Mouse (Mus musculus) limb, embryonic 15.5 days (tissue): Measurements from ENCODE around the gene Ap5b1. TPM values are rescaled to one million over a fixed set of nuclear protein-coding genes. Genes with fewer than 3 reads are reported as not detected.

Source experiments
- ATAC-seq: fragments of 200-750 bp; cut with Nextera tagmentation; 2 replicates; pipeline ENCODE4 v1.8.0; 2017; ENCODE audit warnings: low read depth, moderate TSS enrichment; ENCODE audit not compliant: insufficient number of reproducible peaks, low FRiP score, low TSS enrichment
- H3K27ac ChIP-seq: fragments of 300-500 bp; sonication (generic); 2 replicates; pipeline ENCODE4 v1.5.1; 2015; ENCODE audit warnings: moderate library complexity, mild to moderate bottlenecking, inconsistent platforms
- H3K27me3 ChIP-seq: fragments of 300-500 bp; sonication (generic); 2 replicates; pipeline ENCODE4 v1.6.1; 2015; ENCODE audit warnings: inconsistent platforms
- H3K36me3 ChIP-seq: fragments of 300-500 bp; sonication (generic); 2 replicates; pipeline ENCODE4 v1.6.1; 2015; ENCODE audit warnings: inconsistent platforms
- H3K4me1 ChIP-seq: fragments of 300-500 bp; sonication (generic); 2 replicates; pipeline ENCODE4 v1.6.1; 2015; ENCODE audit warnings: inconsistent platforms
- H3K4me2 ChIP-seq: fragments of 300-500 bp; sonication (generic); 2 replicates; pipeline ENCODE4 v1.6.1; 2015; ENCODE audit warnings: mild to moderate bottlenecking, inconsistent platforms
- H3K4me3 ChIP-seq: fragments of 300-500 bp; sonication (generic); 2 replicates; pipeline ENCODE4 v1.5.1; 2015; ENCODE audit warnings: mild to moderate bottlenecking, inconsistent platforms
- H3K9ac ChIP-seq: fragments of 300-500 bp; sonication (generic); 2 replicates; pipeline ENCODE4 v1.6.1; 2015; ENCODE audit warnings: inconsistent platforms
- H3K9me3 ChIP-seq: fragments of 300-500 bp; sonication (generic); 2 replicates; pipeline ENCODE4 v1.6.1; 2016; ENCODE audit warnings: inconsistent platforms
- WGBS: fragments of 180-500 bp; shearing (Covaris S2); methylation state at CpG from one replicate; pipeline ENCODE4 v1.1.7; 2015; 5-methylcytosine and 5-hydroxymethylcytosine counted together
- polyA plus RNA-seq: library from polyadenylated mRNA; unstranded; fragments of >200 nt; fragmentation: Nextera tagmentation; extraction: Ambion mirVana; gene quantifications from 2 replicates; pipeline ENCODE4 v1.2.1, GENCODE M21; 2015

Gene Ap5b1
- polyA plus RNA-seq, 1 experiment from 2014 or later, result 4.4 TPM

GRCm38 (mm10) chr19:5599224-5599623 lies 31.4 kb downstream of the Ap5b1 start:
- 82% methylated on average over 4 of the region's 4 CpGs for WGBS
- ATAC-seq, result no peak

GRCm38 (mm10) chr19:5601752-5602541 lies 34.1 kb downstream of the Ap5b1 start, which contains the start of gene Rnaseh2c:
Gene Rnaseh2c, plus strand, starts transcription at chr19:5601873.
- H3K4me3 ChIP-seq, result peak within 1 kb of the TSS; percentile 58
- under 1% methylated on average over 64 of the region's 64 CpGs for WGBS

More at GRCm38 (mm10) chr19:5599224-5599623, 31.4 kb downstream of the Ap5b1 start:
- H3K9me3 ChIP-seq, result no peaks in the 10 kb centered on the region
- H3K27me3 ChIP-seq, result no peaks in the 10 kb centered on the region
- H3K4me3 ChIP-seq, result no peak overlapping the region
- H3K36me3 ChIP-seq, result peaks cover 13% of the 10 kb centered on the region
- H3K4me2 ChIP-seq, result no peak overlapping the region
- no peak overlapping the region for H3K9ac ChIP-seq
- H3K4me1 ChIP-seq, result peaks cover 21% of the 10 kb centered on the region
- no peak overlapping the region for H3K27ac ChIP-seq

GRCm38 (mm10) chr19:5603664-5604063 lies 35.8 kb downstream of the Ap5b1 start:
- 77% methylated on average over 7 of the region's 7 CpGs for WGBS
- Histone ChIP-seq H3K27ac (no peak overlapping the region), H3K27me3 (no peaks in the 10 kb centered on the region), H3K9ac (no peak overlapping the region), H3K36me3 (peaks cover 57% of the 10 kb centered on the region), H3K4me3 (no peak overlapping the region), H3K4me1 (peaks cover 29% of the 10 kb centered on the region), H3K4me2 (no peak overlapping the region), H3K9me3 (no peaks in the 10 kb centered on the region)
- no peak for ATAC-seq

More at GRCm38 (mm10) chr19:5601752-5602541, 34.1 kb downstream of the Ap5b1 start, which contains the start of gene Rnaseh2c:
- Histone ChIP-seq H3K4me1 (peaks cover 21% of the 10 kb centered on the region), H3K27me3 (no peaks in the 10 kb centered on the region), H3K4me2 (peak within 1 kb of the TSS; percentile 82), H3K27ac (peak within 1 kb of the TSS; percentile 79), H3K9ac (peak within 1 kb of the TSS; percentile 86), H3K36me3 (peaks cover 40% of the 10 kb centered on the region), H3K9me3 (no peaks in the 10 kb centered on the region)
- peak; percentile 80 for ATAC-seq

DNA sequence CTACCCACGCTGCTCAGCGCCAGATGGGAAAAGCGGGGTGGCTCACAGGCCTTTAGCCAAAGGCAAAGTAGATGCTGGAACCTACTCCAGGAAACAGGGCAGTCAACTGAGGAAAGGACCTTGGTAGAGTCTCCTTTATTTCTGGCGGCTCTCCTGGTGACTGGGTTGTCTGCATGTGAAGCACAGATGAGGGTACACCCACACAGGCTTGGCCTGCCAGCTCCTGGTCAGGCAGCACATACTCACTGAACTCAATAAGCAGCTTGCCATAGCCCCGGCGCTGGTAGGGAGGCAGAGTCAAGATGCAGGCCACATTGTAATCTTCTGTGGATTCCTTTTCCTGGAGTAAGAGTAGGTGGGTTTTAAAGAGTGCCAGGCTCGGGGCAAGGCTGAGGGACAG lies 37.3 kb downstream of the Ap5b1 start:
- Histone ChIP-seq H3K9ac (no peak overlapping the region), H3K9me3 (no peaks in the 10 kb centered on the region), H3K4me3 (no peak overlapping the region), H3K4me1 (peaks cover 38% of the 10 kb centered on the region), H3K36me3 (peaks cover 60% of the 10 kb centered on the region), H3K27ac (no peak overlapping the region), H3K4me2 (no peak overlapping the region), H3K27me3 (no peaks in the 10 kb centered on the region)
- WGBS, result 91% methylated on average over 7 of the region's 7 CpGs
- no peak for ATAC-seq

GRCm38 (mm10) chr19:5606196-5606595 lies 38.4 kb downstream of the Ap5b1 start:
- Histone ChIP-seq H3K27ac (no peak overlapping the region), H3K36me3 (peaks cover 60% of the 10 kb centered on the region), H3K4me2 (no peak overlapping the region), H3K9ac (no peak overlapping the region), H3K4me3 (no peak overlapping the region), H3K4me1 (peaks cover 44% of the 10 kb centered on the region), H3K27me3 (no peaks in the 10 kb centered on the region), H3K9me3 (no peaks in the 10 kb centered on the region)
- no peak for ATAC-seq
- 83% methylated on average over 8 of the region's 8 CpGs for WGBS

GRCm38 (mm10) chr19:5607705-5608410 lies 40.0 kb downstream of the Ap5b1 start:
- no peak for ATAC-seq
- Histone ChIP-seq H3K4me3 (no peak overlapping the region), H3K9ac (no peak overlapping the region), H3K27ac (no peak overlapping the region), H3K27me3 (no peaks in the 10 kb centered on the region), H3K4me2 (no peak overlapping the region), H3K9me3 (no peaks in the 10 kb centered on the region), H3K36me3 (peaks cover 60% of the 10 kb centered on the region), H3K4me1 (peaks cover 36% of the 10 kb centered on the region)
- 91% methylated on average over 26 of the region's 26 CpGs for WGBS

DNA sequence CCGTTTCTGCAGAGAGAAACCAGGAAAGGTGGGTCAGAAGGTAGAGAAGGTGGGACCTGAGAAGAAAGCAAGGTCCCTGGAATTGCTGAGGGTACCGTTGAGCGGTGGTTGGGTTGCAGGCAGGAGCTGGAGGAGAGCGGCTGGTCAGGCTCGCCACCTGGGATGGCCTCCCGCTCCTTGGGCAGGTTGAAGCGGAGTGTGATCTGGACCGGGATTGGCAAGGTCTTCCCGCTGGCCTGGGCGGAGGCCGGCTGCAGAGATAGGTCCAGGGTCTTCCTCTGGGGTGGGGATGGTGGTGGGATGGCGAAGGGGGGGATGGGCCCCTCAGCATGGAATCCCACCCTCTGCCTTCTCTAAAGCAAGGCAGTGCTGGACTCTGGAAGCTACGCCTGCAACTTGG lies 40.9 kb downstream of the Ap5b1 start:
- Histone ChIP-seq H3K4me1 (peaks cover 28% of the 10 kb centered on the region), H3K27ac (peak overlapping the region; percentile 99; the same call in 1 of the 2 replicates), H3K27me3 (no peaks in the 10 kb centered on the region), H3K4me3 (peak overlapping the region; percentile 69), H3K9me3 (no peaks in the 10 kb centered on the region), H3K4me2 (peak overlapping the region; percentile 75), H3K9ac (peak overlapping the region; percentile 69; the same call in 1 of the 2 replicates), H3K36me3 (peaks cover 52% of the 10 kb centered on the region)
- 95% methylated on average over 13 of the region's 13 CpGs for WGBS
- no peak for ATAC-seq

GRCm38 (mm10) chr19:5609171-5609546 lies 41.3 kb downstream of the Ap5b1 start:
- H3K36me3 ChIP-seq, result peaks cover 48% of the 10 kb centered on the region
- H3K9ac ChIP-seq, result peak overlapping the region; percentile 69
- peaks cover 23% of the 10 kb centered on the region for H3K4me1 ChIP-seq
- no peaks in the 10 kb centered on the region for H3K9me3 ChIP-seq
- peak overlapping the region; percentile 75 for H3K4me2 ChIP-seq
- no peaks in the 10 kb centered on the region for H3K27me3 ChIP-seq
- 46% methylated on average over 10 of the region's 10 CpGs for WGBS
- H3K27ac ChIP-seq, result peak overlapping the region; percentile 99
- no peak for ATAC-seq
- H3K4me3 ChIP-seq, result peak overlapping the region; percentile 69

GRCm38 (mm10) chr19:5609547-5610404 lies 42.0 kb downstream of the Ap5b1 start, which contains the start of gene Kat5:
Gene Kat5, minus strand, starts transcription at chr19:5610237.
- H3K9me3 ChIP-seq, result no peaks in the 10 kb centered on the region
- H3K4me1 ChIP-seq, result peaks cover 23% of the 10 kb centered on the region
- peak within 1 kb of the TSS; percentile 69 for H3K4me3 ChIP-seq
- H3K9ac ChIP-seq, result peak within 1 kb of the TSS; percentile 69
- ATAC-seq, result peak; percentile 88
- 2% methylated on average over 55 of the region's 55 CpGs for WGBS
- peak within 1 kb of the TSS; percentile 99 for H3K27ac ChIP-seq
- no peaks in the 10 kb centered on the region for H3K27me3 ChIP-seq
- peaks cover 41% of the 10 kb centered on the region for H3K36me3 ChIP-seq
- H3K4me2 ChIP-seq, result peak within 1 kb of the TSS; percentile 75

- no peak overlapping the region for H3K4me2 ChIP-seq
- H3K9ac ChIP-seq, result no peak overlapping the region
- WGBS, result 75% methylated on average over 1 of the region's 1 CpGs
- no peak overlapping the region for H3K27ac ChIP-seq
- H3K27me3 ChIP-seq, result no peaks in the 10 kb centered on the region
- no peak for ATAC-seq
- H3K36me3 ChIP-seq, result peaks cover 19% of the 10 kb centered on the region
- no peak overlapping the region for H3K4me3 ChIP-seq
- H3K9me3 ChIP-seq, result no peaks in the 10 kb centered on the region
- H3K4me1 ChIP-seq, result peaks cover 23% of the 10 kb centered on the region
Observed at GRCm38 (mm10) chr19:5611973-5612372, 44.1 kb downstream of the Ap5b1 start.

- Histone ChIP-seq H3K9me3 (no peaks in the 10 kb centered on the region), H3K9ac (no peak overlapping the region), H3K4me2 (no peak overlapping the region), H3K4me3 (no peak overlapping the region), H3K36me3 (peaks cover 10% of the 10 kb centered on the region), H3K27me3 (no peaks in the 10 kb centered on the region), H3K27ac (no peak overlapping the region), H3K4me1 (peaks cover 23% of the 10 kb centered on the region)
- 85% methylated on average over 3 of the region's 3 CpGs for WGBS
- no peak for ATAC-seq
Observed at GRCm38 (mm10) chr19:5612762-5613411, 45.1 kb downstream of the Ap5b1 start.
